Mouse (Mus musculus) CD4-positive helper T cell, adult 2 months (primary cell): Measurements from ENCODE around the gene Enpp7.

ENCODE experiments used
- DNase-seq: peaks from one replicate; pipeline ENCODE4 v3.0.0-alpha.2; 2012; ENCODE audit warnings: low read depth, missing footprints, low spot score

The Enpp7 gene

DNA sequence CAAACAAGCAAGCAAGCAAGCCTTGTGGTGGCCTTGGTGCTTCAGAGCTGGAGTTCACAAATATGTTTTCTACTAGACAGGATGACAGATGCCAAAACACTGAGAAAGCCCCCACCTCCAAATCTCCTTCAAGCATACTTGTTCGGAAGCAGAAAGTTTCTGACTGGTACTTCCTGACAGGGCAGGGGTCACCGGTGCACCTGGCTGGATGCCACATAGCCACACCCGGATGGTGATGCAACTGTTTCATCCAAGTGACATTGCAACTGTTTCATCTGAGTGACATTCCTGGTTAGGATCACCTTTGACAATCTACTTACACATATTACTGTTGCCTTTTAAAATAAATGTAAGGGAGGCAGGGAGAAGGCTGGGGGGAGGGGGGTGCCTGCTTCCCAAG, 9.2 kb downstream of the Enpp7 start:
- no peak for DNase-seq

DNA sequence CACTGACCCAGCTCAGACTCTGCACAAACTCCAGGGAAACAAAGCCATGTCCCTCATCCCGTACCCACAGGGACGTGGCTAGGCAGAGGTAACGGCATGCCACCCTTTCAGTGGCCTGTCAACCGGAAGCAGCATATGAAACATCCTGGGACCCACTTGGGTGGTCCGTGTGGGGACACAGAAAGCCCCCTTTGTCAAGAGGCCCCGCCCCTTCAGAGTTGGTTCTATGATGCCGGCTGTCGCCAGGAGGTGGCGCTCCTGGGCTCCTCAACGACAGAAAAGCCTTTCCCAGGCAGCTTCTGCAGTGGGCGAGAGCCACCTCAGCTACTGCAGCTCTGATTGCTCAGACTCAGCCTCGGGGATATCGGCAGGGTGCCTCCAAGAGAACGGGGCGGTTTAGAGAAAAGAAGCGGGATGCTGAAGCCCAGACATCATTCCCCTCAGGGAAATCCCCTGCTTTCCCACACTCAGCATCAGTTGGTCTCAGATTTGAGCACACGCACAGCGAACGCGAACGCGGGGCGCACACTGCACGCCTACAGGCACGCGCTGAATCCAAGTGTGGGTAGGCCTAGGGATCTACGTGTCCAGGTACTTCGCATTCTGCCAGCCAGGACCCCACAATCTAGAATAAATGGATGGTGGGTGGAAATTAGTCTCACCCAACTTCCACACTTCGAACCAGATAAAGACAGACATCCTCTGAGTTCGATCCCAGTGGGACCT, 10.7 kb downstream of the Enpp7 start:
- DNase-seq, result peak; percentile 79

DNA sequence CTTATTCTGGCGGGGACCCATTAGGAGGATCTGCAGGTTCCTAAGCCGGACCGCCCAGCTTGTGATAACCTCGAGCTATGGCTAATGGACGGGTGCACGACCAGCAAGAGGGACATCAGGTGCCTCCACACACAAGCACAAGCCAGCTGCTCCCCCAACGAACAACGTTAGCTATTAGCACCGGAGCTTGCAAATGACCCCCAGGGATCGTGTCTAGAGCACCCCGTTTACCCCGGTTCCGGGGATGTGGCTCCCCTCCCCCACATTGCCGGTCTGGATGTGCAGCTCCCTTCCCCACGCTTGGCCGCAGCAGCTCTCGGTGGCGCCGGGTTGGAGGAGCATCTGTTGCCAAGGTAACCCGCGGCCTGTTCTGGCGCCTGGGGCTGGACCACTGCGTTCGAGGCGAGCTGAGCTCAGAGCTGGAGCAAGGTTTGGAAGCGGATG, 11.4 kb downstream of the Enpp7 start:
- peak; percentile 36 for DNase-seq

DNA sequence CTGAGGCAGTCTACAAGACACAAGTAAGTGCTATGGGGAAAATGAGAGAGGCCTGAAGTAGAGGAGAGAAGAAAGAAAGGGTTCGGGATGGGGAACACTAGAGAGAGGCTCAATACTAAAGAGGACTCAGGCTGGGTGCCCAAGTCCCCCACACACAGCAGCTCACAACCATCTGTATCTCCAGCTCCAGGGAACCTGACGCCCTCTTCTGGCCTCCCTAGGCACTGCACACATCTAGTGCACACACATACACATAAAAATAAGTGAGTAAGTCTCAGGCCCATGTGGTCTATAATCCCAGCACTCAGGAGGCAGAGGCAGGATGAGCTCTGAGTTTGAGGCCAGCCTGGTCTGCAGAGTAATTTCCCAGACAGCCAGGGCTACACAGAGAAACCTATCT, 12.9 kb downstream of the Enpp7 start:
- no peak for DNase-seq

DNA sequence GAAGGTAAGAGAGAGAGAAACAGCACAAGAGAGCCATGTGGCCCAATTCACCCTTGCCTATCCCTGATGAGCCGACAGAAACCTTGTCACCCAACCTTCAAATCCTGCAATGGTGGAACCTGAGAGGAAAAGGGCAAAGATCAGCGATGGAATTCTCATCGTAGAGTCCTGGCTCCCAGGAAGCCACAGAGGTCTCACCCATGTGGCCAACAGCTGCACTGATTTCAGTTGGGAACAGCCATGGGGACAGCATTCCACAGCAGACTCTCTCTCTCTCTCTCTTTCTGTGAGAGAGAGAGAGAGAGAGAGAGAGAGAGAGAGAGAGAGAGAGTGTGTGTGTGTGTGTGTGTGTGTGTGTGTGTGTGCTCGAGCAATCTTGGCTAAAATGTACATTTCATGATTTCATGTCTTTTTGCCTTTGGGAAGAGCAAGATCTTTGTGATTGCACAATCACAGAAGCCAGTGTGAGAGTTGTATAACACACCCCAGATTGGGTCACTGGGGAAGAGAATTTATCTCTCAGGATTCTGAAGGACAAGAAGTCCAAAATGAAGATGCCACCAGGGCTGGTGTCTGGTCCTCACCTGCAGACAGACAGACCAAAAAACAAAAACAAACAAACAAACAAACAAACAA, 13.6 kb downstream of the Enpp7 start:
- no peak for DNase-seq

DNA sequence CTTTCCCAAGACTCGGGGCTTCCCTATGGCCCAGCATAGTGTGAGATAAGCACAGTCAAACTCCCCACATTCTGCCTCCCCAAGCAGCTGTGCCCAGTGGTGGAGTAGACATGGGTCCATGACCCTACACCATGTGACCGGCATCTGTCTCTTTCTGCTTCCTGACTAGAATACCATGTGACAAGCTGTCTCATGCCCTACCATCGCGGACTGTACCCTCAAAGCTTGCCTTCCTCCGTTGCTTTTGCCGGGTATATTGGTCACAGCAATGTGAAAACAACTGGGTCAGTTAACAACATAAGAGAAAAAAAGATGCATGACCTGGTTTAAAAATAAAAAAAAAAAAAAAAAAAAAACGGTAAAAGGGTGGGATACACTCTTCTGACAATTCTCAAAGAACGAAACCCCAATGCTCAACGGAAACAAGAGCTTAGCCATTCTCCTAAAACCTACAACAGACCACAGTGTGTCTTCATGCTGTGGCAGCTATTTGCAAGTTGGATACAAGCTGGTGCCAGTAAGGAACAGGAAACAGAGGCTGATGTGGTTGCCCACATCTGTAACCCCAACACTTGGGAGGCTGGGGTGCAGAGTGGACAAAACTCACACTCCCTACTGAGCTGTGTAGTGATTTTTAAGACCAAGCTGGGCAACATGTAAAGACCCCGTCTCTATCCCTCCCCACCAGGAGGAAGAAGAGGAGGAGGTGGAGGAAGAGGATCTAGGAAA, 17.7 kb downstream of the Enpp7 start:
- DNase-seq, result peak; percentile 60

DNA sequence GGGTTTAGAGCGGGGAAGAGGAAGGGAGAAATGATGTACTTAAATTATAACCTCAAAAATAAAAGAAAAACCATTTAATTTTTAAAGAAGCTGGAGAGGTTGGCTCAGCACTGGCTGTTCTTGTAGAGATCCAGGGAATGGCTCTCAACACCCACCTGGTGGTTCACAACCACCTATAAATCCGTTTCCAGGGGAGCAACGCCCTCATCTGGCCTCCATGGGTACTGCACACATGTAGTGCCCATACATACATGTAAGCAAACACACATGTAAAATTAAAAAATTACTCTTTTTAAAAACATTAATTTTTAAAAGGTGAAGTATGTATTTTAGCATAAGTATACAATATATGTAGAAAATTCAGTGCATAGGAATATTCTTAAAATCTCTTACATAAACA, 18.5 kb downstream of the Enpp7 start:
- DNase-seq, result no peak

DNA sequence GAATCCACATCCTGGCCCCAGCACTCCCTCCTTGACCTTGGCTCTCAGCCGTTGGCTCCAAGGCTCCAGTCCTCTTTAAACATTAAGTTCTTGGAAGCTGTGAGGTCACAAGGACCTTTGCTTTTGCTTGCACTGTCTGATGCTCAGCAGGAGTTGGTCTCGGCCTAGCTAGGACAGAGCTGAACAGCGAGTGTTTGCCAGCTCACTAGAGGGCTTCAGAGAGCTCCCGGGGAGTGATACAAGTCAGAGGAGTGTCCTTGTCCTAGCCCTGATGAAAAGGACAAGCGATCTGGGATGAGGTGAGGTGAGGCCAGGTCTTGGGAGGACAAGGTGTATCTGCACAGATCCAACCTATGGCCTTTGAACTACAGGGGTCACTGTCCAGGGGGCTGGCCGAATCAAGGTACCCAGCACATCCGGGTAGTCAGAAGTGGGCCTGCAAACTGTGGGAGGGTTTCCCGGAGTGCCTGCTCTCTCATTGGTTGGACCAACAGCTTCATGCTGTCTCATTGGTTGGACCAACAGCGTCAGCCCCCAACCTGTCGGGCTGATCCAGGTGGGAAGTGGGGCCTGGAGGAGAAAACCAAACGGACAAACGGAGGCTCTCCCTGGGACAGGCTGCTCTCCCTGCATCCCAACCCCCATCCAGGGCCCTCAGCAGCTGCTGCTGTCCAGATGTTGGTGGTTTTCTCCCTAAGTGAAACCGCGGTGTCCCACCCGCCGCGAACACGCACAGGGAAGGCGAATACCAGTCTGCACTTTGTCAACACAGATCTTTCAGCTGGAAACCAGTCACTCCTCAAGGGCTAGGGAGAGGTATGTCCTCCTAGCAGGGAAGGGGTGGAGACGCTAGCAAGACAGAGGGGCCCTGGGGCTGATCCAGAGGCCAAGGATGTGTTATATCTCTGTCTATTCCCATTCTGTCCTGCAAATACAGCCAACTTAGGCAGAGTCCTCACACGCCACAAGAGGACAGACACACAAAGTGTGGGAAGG, 19.8 kb downstream of the Enpp7 start:
- no peak for DNase-seq

DNA sequence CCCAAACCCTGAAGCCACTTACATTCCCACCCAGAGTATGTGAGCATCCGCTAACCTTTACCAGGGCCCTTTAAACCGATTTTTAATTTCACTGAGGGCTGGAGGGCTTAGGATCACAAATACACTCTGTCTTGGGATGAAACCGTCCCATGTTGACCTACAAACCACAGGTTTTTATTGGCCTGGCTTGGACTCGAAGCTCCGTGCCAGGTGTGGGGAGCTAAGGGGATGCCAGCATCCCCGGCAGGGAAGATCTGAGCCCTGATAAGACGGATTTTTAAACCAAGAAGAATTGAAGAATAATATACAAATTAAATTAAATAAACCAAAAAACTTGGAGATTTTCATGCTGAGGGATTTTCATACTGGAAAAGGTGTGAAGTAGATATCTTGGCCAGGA, 26.5 kb downstream of the Enpp7 start:
- no peak for DNase-seq

DNA sequence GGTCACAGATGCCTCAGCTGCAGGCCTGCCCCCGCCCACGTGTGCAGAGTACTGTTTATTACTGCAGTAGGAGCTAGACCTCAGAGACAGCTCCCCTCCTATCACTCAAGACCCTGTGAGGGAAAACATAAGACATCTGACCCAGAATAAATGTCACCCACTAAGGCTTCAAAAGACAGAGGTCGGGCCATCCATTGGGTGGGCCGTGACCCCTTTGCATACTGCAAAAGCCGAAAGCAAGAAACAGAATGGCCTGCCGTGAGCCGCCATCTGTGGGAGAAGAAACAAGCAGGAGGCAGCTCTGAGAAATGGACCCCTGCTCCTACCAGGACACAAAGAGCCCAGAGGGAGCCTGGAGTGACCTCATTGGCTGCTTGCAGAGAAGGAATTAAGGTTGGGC, 29.5 kb downstream of the Enpp7 start:
- DNase-seq, result no peak

DNA sequence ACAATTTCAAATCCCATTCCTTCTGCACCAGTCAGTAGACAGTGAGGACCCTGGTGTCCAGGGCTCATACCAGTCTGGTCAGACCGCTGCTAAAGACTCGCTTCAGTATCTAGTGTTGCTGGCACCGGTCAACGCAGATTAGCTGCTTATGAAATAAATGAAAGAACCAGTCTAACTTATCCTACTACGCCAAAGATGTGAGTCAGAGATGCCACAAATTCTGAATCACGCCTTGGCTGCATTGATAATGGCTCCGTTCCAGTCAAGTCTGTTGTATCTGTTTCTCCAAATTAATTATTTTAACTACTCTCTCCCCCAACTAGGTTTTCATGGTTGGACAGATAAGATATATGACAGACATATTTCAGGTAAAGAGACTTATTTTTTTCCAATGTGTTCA, 33.2 kb downstream of the Enpp7 start:
- DNase-seq, result no peak

DNA sequence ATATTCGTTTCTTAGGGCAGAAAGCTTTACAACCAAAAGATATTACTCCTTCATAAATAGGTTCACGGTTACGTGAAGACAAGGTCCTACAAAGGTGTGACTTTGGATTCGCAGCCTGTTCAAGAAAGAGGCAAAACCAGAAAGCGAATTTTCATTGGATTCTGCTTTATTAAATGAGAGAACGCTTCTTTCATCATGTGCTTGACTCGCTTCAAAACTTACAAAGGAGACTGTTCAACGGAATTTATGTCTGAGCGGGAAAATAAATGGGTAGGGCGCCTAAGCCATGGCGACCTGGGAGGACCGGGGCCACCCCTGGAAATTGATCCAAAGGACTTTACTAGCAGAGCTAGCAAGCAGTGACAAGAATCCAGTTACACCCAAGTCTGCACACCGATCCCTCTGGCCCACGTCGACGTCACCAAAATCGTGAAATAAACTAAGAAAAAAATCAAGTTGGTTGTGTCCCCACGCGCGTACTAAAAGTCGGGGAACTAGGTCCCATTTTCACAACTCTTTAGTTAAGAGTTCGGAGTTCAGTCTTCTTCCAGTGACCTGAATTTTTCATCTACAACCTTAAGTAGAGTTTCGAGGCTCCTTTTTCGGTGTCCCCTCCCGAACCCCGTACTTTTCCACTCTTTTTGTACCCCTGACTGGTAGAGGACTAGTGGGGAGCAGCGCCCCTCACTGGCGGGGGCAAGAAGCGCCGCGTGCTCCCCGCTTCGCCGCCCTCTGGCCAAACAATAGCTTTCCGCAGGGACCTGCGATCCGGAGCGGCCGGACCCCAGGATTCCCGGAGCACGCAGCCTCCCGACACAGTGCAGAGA, 34.3 kb downstream of the Enpp7 start:
- DNase-seq, result no peak

DNA sequence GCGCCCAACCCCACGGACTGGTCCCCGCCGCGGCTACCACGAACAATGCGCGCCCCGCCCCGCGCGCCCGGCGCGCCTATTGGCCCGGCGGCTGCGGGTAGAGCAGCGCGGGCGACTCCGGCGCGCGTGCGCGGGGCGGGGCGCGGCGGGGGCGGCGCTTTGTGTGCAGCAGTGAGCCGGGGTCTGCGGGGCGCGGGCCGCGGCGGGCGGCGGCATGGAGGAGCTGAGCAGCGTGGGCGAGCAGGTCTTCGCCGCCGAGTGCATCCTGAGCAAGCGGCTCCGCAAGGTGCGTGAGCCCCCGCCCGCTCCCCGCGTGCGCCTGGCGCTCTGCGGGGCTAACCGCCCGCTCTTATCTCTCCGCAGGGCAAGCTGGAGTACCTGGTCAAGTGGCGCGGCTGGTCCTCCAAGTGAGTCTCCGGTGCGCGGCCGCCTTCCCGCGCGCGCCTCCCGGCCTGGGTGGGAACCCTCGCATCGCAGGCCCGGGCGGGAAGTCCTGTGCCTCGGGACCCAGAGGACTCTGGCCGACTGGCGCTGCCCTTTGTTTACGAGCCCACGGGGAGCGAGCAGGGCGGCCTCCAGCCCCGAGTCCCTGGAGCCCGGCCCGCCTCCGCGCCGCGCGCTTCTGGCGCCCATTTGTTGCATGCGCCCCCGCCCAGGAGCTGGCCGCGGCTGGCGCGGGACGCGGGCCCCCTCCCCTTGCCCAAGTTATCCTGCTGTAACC, 35.1 kb downstream of the Enpp7 start, which contains the start of gene Cbx2:
Gene Cbx2, plus strand, starts transcription at position 68 of the 721 bp plus-strand sequence.
- DNase-seq, result peak; percentile 91

DNA sequence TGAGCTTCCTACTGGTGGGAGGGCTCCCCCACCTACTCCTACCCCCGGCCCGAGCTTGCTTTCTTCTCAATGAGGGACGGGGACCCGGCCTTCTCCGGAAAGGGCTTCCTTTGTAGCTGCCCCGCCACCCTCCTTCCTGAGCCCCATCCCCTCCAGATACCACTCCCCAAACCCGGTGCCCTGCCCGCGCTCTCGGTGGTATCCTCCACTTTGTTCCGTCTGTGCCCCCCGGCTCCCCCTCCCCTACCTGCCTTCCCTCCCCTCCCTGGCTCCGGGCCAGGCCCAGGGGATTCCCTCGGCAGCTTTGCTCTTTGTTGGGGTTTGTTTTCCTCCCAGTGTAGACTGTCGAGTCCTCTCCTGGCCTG, 35.6 kb downstream of the Enpp7 start:
- peak; percentile 69 for DNase-seq

DNA sequence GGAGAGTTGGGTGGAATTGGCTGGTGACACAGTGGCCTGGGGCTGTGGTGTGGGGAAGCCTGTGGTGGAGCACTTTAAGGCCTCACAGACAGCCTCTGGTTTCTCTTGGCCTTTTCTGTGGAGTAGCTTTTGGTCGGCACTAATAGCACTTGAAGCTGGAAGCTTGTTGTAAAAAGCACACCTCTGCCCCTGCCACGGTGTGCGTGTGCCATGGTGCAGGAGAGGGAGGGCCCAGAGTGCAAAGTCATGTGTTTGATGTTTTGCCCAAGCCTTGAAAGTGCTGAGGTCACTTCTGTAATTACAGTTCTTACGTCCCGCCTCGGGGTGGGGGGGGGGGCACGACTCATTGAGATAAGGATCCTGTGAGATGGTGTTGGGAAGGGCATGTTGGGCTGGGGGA, 36.3 kb downstream of the Enpp7 start:
- peak; percentile 25 for DNase-seq

DNA sequence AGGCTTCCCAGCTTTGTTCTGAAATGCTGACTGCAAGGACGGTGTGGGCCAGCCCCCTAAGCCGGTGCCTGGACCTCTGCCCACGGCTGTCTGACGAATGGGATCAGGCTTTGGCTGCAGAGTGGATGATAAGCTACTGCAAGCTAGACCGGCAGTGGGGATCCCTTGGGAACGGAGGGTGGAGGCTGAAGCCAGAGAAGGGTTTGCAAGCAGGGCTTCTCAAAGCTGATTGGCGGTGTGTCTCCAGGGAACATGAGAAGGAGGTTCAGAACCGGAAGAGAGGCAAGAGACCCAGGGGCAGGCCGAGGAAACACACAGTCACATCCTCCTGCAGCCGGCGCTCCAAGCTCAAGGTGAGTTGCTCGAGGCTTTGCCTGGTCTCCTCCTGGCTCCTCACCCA, 38.2 kb downstream of the Enpp7 start:
- no peak for DNase-seq

DNA sequence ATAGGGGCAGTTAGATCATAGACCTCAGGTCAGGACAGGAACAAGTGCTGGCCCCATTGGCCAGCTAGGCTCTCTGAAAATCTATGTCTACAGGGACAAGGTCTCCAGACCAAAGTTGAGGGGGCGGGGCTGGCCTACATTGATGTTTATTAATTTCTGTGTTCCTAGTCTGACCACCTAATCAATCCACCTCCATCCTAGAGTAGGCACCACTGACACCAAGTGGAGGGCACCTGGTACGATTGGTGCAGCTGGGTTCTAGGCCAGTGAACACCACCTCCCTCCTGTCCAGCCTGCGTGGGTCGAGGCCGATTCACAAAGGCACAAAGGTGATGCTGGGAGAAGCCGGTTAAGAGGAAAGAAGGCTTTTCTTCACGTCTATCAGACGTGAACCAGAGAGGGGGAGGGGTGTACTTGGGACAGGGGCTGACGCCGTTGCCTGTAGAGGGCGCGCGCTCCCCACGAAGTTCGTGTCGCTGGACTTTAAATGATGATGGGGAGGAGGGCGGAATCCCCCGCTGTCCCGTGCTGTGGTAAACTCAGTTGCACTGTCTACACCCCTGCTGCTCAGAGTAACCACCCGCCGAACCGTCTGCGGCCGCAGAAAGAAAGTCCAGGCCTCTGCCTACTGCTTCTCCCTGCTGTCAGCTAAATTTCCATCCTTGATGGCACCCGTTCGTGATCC, 46.0 kb downstream of the Enpp7 start:
- DNase-seq, result peak; percentile 84

DNA sequence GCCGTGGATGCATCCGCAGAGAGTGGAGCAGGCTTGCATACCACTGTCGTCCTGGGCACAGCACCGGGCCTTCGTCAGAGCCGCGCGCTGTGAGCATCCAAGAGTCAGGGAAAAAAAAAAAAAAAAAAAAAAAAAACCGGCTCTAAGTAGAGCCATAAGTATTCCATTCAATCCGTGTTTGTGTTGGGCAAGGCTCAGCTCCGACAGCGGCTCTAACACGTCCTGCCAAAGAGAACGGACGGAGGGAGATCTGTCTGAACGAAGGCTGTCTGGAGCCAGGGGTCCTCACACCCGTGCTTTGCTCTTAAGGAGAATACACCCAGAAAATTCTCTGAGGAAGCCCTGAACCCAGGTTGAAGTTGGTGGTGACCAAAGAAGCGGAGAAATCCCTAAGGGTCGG, 46.6 kb downstream of the Enpp7 start:
- no peak for DNase-seq

DNA sequence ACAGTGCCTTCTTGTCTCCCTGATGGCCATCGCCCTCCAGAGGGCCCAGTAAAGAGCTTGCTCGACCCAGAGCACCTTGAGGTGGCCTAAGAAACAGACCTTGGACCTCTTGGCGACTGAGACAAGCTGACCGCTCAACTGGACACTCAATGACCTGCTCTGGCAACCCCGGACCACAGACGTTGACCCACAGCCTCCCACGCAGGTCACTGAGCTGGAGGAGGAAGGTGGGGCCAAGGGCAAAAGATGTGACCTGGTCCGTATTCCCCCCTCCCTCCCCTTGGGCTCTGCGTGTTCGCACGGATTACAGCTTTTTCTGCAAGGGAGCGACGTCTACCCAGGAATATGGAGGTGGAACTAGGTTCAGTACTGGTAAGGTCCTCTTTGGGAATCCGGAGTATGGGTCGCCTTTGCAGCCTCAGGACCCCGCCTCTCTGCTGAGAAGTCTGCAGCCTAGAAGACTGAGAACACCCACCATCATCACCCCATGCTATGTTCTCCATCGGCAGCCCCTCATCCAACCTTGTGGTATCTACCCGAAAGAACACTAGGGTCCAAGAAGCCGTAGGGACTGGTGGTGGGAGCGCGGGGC, 47.2 kb downstream of the Enpp7 start:
- no peak for DNase-seq
